Mouse (Mus musculus) activated CD4-positive, CD25-positive, alpha-beta regulatory T cell (primary cell): ENCODE measurements around the gene Xpc. TPM values are rescaled to one million over a fixed set of nuclear protein-coding genes. Genes with fewer than 3 reads are reported as not detected.

Experiments
- polyA plus RNA-seq, 2 experiments: library from polyadenylated mRNA; unstranded; fragments of 100-300 nt; shearing (Covaris generic); gene quantifications; one replicate each; pipeline ENCODE4 v1.2.1; 2017

The Xpc gene
- 10 to 100 TPM; 25.2 to 26.3 TPM for polyA plus RNA-seq

DNA sequence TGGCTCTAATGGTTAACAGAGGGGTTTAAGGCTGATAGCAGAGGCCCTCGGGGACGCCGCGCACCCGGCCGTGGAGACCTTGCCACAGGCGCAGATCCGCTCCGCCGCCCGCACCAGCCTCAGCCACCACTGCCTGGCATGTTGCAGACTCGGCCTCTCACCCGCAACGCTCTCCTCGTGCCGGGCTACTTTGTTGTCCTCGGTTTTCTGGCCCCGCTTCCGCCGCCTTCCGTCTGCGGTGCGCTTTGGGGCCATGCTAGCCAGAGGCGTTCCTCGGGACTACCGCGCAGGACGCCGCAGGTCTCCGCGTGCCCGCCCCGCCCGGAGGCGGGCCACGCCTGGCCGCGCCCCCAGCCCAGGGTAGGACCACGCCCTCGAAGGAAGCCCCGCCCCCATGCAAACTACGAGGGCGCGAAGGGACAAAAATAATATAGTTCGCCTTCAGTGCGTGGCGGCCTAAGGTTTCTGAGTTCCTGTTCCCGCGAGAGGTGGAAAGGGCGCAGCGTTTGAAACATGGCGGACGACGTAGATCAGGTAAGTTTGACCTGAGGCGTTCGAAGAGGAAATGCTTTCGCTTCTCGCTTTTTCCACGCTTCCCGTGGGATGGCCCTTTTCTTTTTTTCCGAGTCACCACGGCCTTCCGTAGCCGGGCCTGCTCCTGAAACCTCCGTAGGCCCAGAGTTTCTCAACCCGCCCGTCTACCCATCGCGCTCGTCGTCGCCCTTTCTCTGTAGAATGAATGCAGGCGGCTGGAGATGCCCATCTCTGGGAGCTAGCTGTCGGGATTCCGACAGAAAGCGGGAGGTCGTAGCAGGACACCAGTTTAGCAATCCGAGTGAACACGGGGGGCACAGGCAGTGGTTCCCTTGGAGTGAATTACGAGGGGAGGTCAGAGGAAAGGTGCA lies at the start of gene Xpc, which contains the start of gene Lsm3:
Gene Xpc, minus strand, starts transcription at position 344 of the 905 bp plus-strand sequence.
Gene Lsm3, plus strand, starts transcription at position 384 of the 905 bp plus-strand sequence.

DNA sequence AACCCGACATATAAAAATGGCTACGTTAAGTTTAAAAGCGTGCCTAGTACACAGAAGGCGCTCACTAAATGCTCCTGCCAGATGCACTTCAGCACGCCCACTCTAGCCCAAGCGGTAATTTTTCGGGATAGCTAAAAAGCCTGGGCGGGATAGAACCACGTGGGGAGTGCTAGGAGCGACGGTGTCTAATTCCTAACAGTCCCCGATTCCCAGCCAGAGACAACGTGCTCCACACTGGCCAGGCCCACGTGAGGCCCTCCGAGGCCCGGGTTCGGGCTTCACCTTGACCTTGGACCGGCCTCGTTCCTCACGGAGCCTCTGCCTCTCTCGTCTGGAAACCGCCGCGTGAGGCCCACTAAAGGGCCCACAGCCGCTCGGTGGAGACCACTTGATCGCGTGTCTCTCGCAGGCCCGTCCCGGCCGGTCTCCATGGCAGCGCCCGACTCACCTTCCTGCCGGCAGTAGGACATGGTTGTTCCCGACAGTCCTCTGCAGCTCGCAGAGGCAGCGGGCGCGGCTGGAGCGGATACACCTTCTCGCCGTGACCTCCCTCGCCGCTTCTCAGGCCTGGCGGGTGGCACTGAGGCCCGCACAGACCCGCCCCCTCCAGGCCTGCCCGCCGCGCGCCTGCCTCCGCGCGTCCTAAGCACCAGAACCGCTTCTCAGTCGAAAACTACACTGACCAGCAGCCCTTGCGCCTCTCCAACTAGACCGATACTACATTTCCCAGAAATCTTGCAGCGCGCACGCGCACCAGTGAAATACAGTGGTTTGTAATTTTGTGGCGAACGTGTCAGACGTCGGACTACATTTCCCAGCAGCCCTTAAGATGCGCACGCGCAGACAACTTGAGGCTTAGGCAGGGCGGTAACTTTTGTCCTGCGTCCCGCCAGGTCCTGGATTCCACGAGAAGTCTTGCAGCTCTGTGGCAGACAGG lies 42.6 kb downstream of the Xpc start, which contains the start of the genes Chchd4 and Tmem43:
Gene Chchd4, minus strand, starts transcription at position 679 of the 937 bp plus-strand sequence.
Gene Tmem43, plus strand, starts transcription at position 836 of the 937 bp plus-strand sequence.

Other genes starting within 250 kb of the Xpc start
- under 1 TPM in 1 of 2 experiments, not detected in 1; 0.57 TPM for gene Wnt7a, start 104.5 kb downstream of the Xpc start, polyA plus RNA-seq
- gene Chchd4, start 42.3 kb downstream of the Xpc start, polyA plus RNA-seq: 10 to 100 TPM in 1 of 2 experiments, 1 to 10 TPM in 1; 8.9 to 18.6 TPM
- 10 to 100 TPM; 46.1 to 57.1 TPM for gene Tmem43, start 42.2 kb downstream of the Xpc start, polyA plus RNA-seq
- gene Lsm3, start within 50 bp of the Xpc start, polyA plus RNA-seq: 100 to 1,000 TPM; 110 to 139 TPM
- gene Slc6a6, start 168.2 kb upstream of the Xpc start, polyA plus RNA-seq: 10 to 100 TPM; 66.8 to 69.0 TPM